Mouse (Mus musculus): ENCODE data around the gene Fbxl13. TPM values are rescaled to one million over a fixed set of nuclear protein-coding genes. Genes with fewer than 3 reads are reported as not detected.

The Fbxl13 gene
- total and polyA plus RNA-seq, 3 experiments, result 0.14 to 0.30 (median 0.19) TPM

- H3K27ac ChIP-seq (ENCODE audit: insufficient read depth, low read depth), result no peak overlapping the region
- no peak for DNase-seq (ENCODE audit: extremely low read depth)
- no peak overlapping the region for H3K4me3 ChIP-seq (replicated peaks in 1 of 3; ENCODE audit: low read depth in 2 of 3, low read length in 2 of 3, poor library complexity in 1 of 3)
- no peak for TF ChIP-seq ZKSCAN1 (IDR thresholded peaks at IDR 0.05; ENCODE audit: borderline replicate concordance, low read depth, low read length)
- TF ChIP-seq MAX (IDR thresholded peaks at IDR 0.05; ENCODE audit: low read length), result no peak
- no peak for TF ChIP-seq RCOR1 (conservative IDR thresholded peaks at IDR 0.05; ENCODE audit: low read depth, low read length)
- TF ChIP-seq SMC3 (IDR thresholded peaks at IDR 0.05; ENCODE audit: low read depth, low read length), result no peak
- no peak for TF ChIP-seq TBP (conservative IDR thresholded peaks at IDR 0.05; ENCODE audit: low read depth, low read length)
- TF ChIP-seq GABPA (IDR thresholded peaks at IDR 0.05; ENCODE audit: insufficient replicate concordance, low read depth, low read length), result no peak
- TF ChIP-seq CTCF (conservative IDR thresholded peaks at IDR 0.05 in 1 of 2, IDR thresholded peaks at IDR 0.05 in 1 of 2; ENCODE audit: low read depth in 2 of 2, low read length in 2 of 2), result no peak
- no peak for TF ChIP-seq CHD1 (IDR thresholded peaks at IDR 0.05; ENCODE audit: low read depth, low read length)
- TF ChIP-seq HCFC1 (IDR thresholded peaks at IDR 0.05; ENCODE audit: low read depth, low read length), result no peak
- no peak for TF ChIP-seq MAFK (IDR thresholded peaks at IDR 0.05; ENCODE audit: insufficient replicate concordance, low read length)
- TF ChIP-seq ZMIZ1 (IDR thresholded peaks at IDR 0.05; ENCODE audit: low read depth, low read length), result no peak
- TF ChIP-seq EP300 (IDR thresholded peaks at IDR 0.05; ENCODE audit: low read length), result no peak
- TF ChIP-seq KAT2A (IDR thresholded peaks at IDR 0.05; ENCODE audit: insufficient replicate concordance, low read length), result no peak
- TF ChIP-seq MEF2A (IDR thresholded peaks at IDR 0.05; ENCODE audit: borderline replicate concordance, low read depth, low read length), result no peak
- TF ChIP-seq E2F4 (IDR thresholded peaks at IDR 0.05; ENCODE audit: insufficient replicate concordance, low read depth, low read length), result no peak
- no peak for TF ChIP-seq MAZ (IDR thresholded peaks at IDR 0.05; ENCODE audit: low read depth, low read length)
- no peak for TF ChIP-seq ELF1 (IDR thresholded peaks at IDR 0.05; ENCODE audit: low read depth, low read length)
- no peak for TF ChIP-seq JUN (IDR thresholded peaks at IDR 0.05; ENCODE audit: insufficient read depth, low read depth, low read length)
- H3K36me3 ChIP-seq (replicated peaks in 1 of 2; ENCODE audit: control insufficient read depth in 1 of 2, insufficient read depth in 1 of 2, low read length in 1 of 2), result no peaks in the 10 kb centered on the region
- H3K4me1 ChIP-seq (ENCODE audit: control insufficient read depth in 1 of 2, insufficient read depth in 2 of 2), result no peaks in the 10 kb centered on the region
- in situ Hi-C loops (cut with MboI; ENCODE audit: low pct_ligation_motif_present, low pct_unique_long_range_greater_than_20kb, low sequenced_read_pairs), result no loop called here
- no peaks in the 10 kb centered on the region for H3K9me3 ChIP-seq (replicated peaks; ENCODE audit: low read length)
- no peak overlapping the region for H3K4me2 ChIP-seq (ENCODE audit: insufficient read depth, low read depth, poor library complexity, severe bottlenecking)
- no peaks in the 10 kb centered on the region for H3K79me2 ChIP-seq (replicated peaks; ENCODE audit: control insufficient read depth, extremely low read depth, insufficient read depth, poor library complexity, severe bottlenecking)
- H3K9ac ChIP-seq (ENCODE audit: insufficient read depth, low read depth), result no peak overlapping the region
- H3K27me3 ChIP-seq (replicated peaks), result no peaks in the 10 kb centered on the region
- dilution Hi-C loops (cut with MboI; ENCODE audit: extremely low pct_ligation_motif_present, extremely low pct_unique_long_range_greater_than_20kb, low sequenced_read_pairs), result no loop called here
These were observed 36.8 kb downstream of the Fbxl13 start for GRCm38 (mm10) chr5:21608311-21609304.

DNA sequence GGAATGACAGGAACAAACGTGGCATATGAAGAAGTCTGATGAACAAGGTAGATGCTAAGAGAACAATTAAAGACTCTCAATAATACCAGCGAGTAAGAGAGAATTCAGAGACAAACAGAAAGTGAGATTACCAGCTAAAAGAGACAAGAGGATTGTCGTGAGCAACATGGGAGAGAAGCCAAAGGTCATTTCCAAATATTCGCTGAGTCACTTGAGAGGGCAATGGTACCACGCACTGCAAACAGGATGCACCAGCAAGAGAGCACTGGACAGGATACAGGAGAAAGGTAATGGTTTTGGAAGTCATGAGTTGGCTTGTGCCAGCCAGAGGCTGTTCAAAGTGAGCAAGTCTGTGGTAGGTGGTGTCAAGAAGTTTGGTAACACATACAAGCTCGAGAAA, 39.5 kb downstream of the Fbxl13 start:
- Histone ChIP-seq H3K27me3 (replicated peaks) (no peaks in the 10 kb centered on the region), H3K9ac (ENCODE audit: insufficient read depth, low read depth) (no peak overlapping the region), H3K4me1 (ENCODE audit: control insufficient read depth in 1 of 2, insufficient read depth in 2 of 2) (0 out of 4 replicates have a peak, but pooled peaks cover 0 to 3% of the 10 kb centered on the region in 2 experiments), H3K79me2 (replicated peaks; ENCODE audit: control insufficient read depth, extremely low read depth, insufficient read depth, poor library complexity, severe bottlenecking) (no peaks in the 10 kb centered on the region), H3K4me3 (replicated peaks in 1 of 3; ENCODE audit: low read depth in 2 of 3, low read length in 2 of 3, poor library complexity in 1 of 3) (no peak overlapping the region), H3K36me3 (replicated peaks in 1 of 2; ENCODE audit: control insufficient read depth in 1 of 2, insufficient read depth in 1 of 2, low read length in 1 of 2) (no peaks in the 10 kb centered on the region), H3K27ac (ENCODE audit: insufficient read depth, low read depth) (no peak overlapping the region), H3K4me2 (ENCODE audit: insufficient read depth, low read depth, poor library complexity, severe bottlenecking) (no peak overlapping the region), H3K9me3 (replicated peaks; ENCODE audit: low read length) (no peaks in the 10 kb centered on the region)
- dilution Hi-C loops (cut with MboI; ENCODE audit: extremely low pct_ligation_motif_present, extremely low pct_unique_long_range_greater_than_20kb, low sequenced_read_pairs) (no loop called here), in situ Hi-C loops (cut with MboI; ENCODE audit: low pct_ligation_motif_present, low pct_unique_long_range_greater_than_20kb, low sequenced_read_pairs) (no loop called here)
- TF ChIP-seq MAZ (IDR thresholded peaks at IDR 0.05; ENCODE audit: low read depth, low read length) (no peak), E2F4 (IDR thresholded peaks at IDR 0.05; ENCODE audit: insufficient replicate concordance, low read depth, low read length) (no peak), MEF2A (IDR thresholded peaks at IDR 0.05; ENCODE audit: borderline replicate concordance, low read depth, low read length) (no peak), MYC (IDR thresholded peaks at IDR 0.05; ENCODE audit: low read depth, low read length) (no peak), IRF4 (IDR thresholded peaks at IDR 0.05; ENCODE audit: low read depth, low read length) (no peak), KAT2A (IDR thresholded peaks at IDR 0.05; ENCODE audit: insufficient replicate concordance, low read length) (no peak), HCFC1 (IDR thresholded peaks at IDR 0.05; ENCODE audit: low read depth, low read length) (no peak), POLR2AphosphoS2 (IDR thresholded peaks at IDR 0.05; ENCODE audit: low read depth, low read length) (no peak), BHLHE40 (IDR thresholded peaks at IDR 0.05; ENCODE audit: low read depth, low read length) (no peak), SIN3A (IDR thresholded peaks at IDR 0.05; ENCODE audit: low read length) (no peak), NELFE (IDR thresholded peaks at IDR 0.05; ENCODE audit: low read depth, low read length) (no peak), TCF12 (IDR thresholded peaks at IDR 0.05; ENCODE audit: low read depth, low read length) (no peak), MAFK (IDR thresholded peaks at IDR 0.05; ENCODE audit: insufficient replicate concordance, low read length) (no peak), PAX5 (IDR thresholded peaks at IDR 0.05; ENCODE audit: low read length) (no peak), JUND (conservative IDR thresholded peaks at IDR 0.05; ENCODE audit: low read depth, low read length) (no peak), USF1 (IDR thresholded peaks at IDR 0.05; ENCODE audit: low read depth, low read length) (no peak), CHD1 (IDR thresholded peaks at IDR 0.05; ENCODE audit: low read depth, low read length) (no peak), EP300 (IDR thresholded peaks at IDR 0.05; ENCODE audit: low read length) (no peak), TBP (conservative IDR thresholded peaks at IDR 0.05; ENCODE audit: low read depth, low read length) (no peak)
- no peak for DNase-seq (ENCODE audit: extremely low read depth)

All from CH12.LX (cell line).